Mouse (Mus musculus) WW6 (cell line): ENCODE data around the gene Ccdc189.
A peak's percentile ranks its signal among the peaks of the same experiment; 100 is the strongest.
"Not testable (repeated sequence)": the region's sequence is repeated elsewhere in the genome, so short reads cannot be mapped to it uniquely, and the experiment has no call there.

Experiments
- DNase-seq: peaks from one replicate; pipeline ENCODE4 v3.0.0-alpha.2; 2013; ENCODE audit warnings: low read depth, low spot score

Ccdc189 gene

GRCm38 (mm10) chr7:127588011-127588871 lies at the start of gene Ccdc189, which contains the start of gene Rnf40:
Gene Ccdc189, minus strand, starts transcription at chr7:127588595.
Gene Rnf40, plus strand, starts transcription at chr7:127588767.
- peak; percentile 95 for DNase-seq

DNA sequence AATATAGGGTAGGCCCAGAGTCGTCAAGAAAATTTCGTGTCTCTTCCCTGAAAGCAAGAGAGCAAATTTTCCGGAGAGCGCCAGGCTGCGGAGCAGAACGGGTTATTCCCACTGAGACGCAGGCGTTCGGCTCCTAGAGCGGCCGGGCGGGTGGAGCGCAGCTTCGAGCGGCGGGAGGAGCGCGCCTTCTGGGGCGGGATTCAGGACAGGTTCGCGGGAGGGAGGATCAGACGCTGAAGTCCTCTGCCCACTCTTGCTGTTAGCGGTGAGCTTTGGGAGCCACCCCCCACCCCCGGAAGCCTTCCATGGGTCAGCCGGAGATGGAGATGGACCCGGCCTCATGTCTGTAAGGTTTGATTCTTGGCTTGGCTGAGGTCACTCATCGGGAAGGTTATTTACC lies 48.6 kb upstream of the Ccdc189 start:
- DNase-seq = no peak

GRCm38 (mm10) chr7:127631416-127631815 lies 43.0 kb upstream of the Ccdc189 start:
- DNase-seq = no peak

DNA sequence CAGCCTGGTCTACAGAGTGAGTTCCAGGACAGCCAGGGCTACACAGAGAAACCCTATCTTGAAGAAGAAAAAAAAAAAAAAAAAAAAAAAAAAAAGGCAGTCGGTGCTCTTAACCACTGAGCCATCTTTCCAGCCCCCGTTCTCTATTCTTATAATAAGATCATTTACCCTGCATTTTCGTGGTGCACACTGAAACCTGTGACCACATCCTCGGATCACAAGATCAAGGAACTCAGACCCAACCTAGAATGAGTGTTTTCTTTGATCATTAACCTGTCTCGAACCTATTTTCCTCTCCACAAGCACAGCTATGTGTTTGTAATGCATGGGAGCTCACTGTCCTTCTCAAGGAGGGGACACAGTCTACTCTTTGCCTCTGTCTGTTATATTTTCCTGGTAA lies 40.3 kb upstream of the Ccdc189 start:
- no peak for DNase-seq

- DNase-seq = no peak
Observed at GRCm38 (mm10) chr7:127626471-127626870, 38.1 kb upstream of the Ccdc189 start.

GRCm38 (mm10) chr7:127626039-127626438 lies 37.6 kb upstream of the Ccdc189 start:
- DNase-seq = no peak

DNA sequence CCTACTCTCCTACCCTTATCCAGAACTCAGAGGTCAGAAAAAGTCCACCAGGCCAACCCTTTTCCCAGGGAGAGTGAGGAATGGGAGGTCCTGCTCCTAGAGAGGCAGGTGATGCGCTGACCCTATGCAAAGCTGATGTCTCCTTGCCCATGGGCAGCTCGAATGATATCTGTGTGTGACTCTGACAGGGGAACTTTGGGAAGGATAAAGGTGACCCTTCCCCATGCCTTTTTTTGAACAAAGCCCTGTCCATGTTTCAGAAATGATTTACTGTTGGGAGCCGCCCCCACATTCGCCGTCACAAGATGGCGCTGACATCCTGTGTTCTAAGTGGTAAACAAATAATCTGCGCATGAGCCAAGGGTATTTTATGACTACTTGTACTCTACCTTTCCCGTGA lies 30.0 kb upstream of the Ccdc189 start:
- DNase-seq = not testable (repeated sequence)

- no peak for DNase-seq
Observed at GRCm38 (mm10) chr7:127617962-127618361, 29.6 kb upstream of the Ccdc189 start.

GRCm38 (mm10) chr7:127616881-127617280 lies 28.5 kb upstream of the Ccdc189 start:
- no peak for DNase-seq

DNA sequence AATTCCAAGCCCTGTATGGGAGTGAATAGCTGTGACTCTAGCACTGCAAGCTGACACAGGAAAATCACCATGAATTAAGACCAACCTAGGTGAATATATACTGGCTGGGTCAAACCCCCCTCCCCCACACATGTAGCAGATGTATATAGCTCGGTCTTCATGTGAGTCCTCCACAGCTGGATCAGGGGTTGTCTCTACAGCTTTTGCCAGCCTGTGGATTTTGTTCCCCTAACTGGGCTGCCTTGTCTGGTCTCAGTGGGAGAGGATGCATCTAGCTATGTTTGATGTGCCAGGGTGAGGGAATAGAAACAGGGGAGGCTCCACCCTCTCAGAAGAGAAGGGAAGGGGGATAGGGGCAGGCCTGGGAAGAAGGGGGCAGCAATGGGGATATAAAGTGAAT lies 27.9 kb upstream of the Ccdc189 start:
- no peak for DNase-seq

DNA sequence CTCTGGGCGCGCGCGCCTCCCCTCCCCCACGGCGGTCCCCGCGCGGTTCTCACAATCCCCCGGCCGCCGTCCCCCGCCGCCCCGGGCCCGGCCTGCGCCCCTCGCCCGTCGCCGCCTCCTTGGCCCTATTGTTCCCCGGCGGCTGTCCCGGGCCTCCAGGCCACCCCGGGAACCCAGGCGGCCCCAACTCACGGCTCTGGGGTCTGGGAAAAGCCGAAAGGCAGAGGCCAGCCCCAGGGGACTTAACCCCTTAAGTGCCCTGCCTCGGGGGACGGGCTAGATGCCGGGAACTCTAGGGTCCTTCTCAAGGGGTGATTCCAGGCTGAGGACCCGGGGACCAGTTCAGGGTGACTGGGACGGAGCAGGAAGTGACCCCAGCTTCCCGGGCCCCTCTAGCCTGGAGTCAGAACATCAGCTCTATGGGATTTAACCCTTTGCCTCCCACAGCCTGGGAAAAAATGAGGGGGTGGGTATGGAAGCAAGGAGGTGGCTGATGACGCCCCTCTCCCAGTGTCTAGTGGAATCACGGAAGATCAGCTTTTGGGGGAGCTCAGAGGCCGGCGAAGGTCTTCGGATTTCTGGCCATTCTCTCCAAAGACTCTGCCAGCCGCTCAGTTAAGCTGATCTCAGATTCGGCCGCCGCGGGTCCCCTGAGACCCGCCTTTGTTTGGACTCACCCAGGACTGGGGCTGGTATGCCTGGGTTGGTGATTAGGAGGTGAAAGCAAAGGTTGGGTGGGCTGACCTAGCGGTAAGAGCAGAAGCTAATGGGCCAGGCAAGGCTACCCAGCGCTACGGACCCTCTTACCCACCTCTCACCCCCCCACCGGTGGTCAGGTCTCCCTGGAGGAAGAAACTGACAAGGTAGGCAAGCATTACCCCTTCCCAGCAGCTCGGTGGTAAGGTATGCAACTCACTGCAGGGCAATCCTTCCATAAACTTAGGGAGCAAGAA lies 26.8 kb upstream of the Ccdc189 start, which contains the start of gene Zfp629:
Gene Zfp629, minus strand, starts transcription at position 907 of the 953 bp plus-strand sequence.
- no peak for DNase-seq

DNA sequence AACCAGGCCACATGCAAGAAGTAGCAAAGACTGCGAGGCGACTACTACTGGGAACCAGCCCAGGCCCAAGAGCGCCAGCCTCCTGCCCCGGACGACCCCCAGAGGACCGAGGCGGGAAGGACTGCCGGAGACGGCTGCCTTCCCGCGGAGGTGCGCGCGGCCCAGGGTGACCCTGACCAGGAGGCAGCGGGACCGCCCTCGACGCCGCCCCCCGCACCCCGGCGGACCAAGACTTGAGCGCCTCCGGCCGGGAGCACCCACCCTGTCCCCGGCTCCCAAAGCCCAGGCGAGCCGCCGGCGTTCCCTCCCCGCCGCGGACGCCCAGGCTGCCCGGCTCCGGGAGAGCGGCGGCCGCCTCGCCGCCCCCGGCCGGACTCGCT lies 26.1 kb upstream of the Ccdc189 start:
- no peak for DNase-seq

DNA sequence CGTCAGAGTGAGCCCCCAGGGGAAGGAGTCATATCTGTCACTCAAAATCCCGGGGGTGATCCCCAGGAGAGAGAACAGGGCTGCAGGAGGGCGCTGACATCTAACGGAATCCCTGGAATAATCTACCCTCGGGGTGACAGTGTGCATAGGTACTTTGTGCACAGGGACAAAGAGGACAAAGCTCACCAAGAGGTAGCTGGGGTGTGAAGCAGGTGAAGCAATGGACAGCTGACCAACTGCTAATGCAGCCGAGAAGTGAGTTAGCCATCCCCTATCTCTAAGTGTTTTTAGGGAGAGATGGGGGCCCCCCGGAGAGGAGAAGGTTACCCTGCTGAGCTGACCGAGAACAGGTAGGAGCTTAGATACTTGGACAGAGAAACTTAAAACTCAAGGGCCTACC lies 25.7 kb upstream of the Ccdc189 start:
- DNase-seq = no peak

DNA sequence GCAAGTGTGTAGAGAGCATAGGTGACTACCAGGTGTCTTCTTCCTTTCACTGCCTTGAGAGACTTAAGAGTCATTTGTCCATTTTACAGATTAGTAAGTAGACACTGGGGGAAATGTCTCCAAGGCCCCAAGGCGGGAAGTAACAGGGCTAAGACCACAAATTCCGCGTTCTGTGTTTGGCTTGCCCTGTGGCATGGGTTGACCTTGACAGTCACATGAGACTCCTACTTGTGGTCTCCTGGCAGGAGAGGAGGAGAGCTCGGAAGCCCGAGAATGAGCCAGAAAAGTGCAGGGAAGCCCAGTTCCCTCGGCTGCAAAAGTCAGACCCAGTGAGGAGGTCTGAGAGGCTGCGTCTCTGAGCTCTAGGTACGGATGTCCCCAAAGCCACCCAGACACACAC lies 25.1 kb upstream of the Ccdc189 start:
- DNase-seq = no peak

DNA sequence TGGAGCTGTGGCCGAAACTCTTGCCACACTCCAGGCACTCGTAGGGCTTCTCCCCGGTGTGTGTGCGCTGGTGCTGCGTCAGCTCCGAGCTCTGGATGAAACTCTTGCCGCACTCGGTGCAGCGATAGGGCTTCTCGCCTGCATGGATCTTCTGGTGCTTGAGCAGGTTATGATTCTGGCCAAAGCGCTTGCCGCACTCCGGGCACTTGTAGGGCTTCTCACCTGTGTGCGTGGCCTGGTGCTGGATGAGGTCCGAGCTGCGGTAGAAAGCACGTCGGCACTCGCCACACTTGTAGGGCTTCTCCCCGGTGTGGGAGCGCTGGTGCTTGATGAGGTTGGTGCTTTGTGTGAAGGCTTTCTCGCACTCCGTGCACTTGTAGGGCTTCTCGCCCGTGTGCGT lies 23.2 kb upstream of the Ccdc189 start:
- no peak for DNase-seq

DNA sequence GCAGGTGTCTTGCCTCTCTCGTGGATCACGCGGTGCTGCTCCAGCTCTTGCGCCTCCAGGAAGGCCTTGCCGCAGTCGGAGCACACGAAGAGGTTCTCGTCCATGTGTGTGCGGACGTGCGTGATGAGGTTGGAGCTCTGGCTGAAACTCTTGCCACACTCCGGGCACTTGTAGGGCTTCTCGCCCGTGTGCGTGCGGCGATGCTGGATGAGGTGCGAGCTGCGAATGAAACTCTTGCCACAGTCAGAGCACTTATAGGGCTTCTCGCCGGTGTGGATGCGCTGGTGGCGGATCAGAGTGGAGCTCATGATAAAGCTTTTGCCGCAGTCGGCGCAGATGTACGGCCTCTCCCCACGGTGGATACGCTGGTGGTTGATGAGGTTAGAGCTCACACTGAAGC lies 22.6 kb upstream of the Ccdc189 start:
- DNase-seq = no peak

DNA sequence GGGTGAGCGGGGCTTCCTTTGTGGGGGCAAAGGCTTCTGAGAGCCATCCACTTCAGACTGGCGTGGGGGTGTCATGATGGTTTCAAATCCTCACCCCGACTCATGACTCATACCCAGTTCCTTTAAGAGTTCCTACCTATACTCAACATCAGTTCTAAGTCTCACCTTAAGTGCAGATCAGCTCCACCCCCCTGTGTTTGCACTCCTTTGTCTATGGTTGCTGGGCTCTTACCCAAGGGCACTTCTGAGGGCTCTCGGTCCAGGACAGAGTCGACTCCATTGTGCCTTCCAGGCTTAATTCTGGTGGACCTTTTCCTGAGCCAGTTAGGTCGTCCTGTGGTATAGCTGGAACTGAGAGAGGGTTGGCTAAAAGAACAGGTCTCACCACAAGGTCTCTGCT lies 18.8 kb upstream of the Ccdc189 start:
- no peak for DNase-seq

DNA sequence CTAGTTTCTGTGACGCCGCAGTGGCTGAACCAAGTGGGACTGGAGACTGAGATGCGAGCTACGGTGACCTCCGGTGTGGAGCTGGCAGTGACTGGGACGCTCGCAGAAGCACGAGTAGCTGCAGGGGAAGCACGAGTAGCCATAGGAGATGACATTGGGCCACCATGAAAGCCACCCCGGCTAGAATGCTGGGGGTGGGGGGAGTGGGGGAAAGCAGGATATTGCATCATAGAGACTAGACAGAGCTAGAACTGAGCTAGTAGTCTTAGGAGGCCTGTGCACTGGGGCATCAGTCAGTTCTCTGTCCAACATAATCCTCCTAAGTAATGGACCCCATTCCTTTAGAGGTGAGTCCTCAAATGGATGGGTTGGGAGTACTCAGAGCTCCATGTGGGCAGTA lies 15.9 kb upstream of the Ccdc189 start:
- DNase-seq = no peak

- DNase-seq = no peak
Observed at GRCm38 (mm10) chr7:127602903-127603302, 14.5 kb upstream of the Ccdc189 start.

DNA sequence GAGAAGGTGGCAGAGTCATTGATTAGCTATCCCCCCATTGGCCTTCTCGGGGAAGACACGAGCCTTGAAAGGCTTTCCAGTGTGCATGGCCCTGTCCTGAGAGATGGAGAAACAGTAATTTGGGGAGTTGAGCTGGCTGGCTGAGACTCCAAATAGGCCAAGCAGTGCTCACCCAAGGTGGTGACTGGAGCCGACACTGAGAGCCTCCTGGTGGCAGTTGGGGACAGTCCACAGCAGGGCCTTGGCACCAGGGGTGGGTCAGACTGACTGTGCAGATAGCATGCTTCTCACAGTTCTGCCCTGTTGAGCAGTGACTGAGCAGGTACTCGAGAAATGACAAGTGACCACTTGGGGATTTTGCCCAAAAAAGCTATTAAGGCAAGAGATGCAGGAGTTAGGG lies 13.3 kb upstream of the Ccdc189 start:
- no peak for DNase-seq

DNA sequence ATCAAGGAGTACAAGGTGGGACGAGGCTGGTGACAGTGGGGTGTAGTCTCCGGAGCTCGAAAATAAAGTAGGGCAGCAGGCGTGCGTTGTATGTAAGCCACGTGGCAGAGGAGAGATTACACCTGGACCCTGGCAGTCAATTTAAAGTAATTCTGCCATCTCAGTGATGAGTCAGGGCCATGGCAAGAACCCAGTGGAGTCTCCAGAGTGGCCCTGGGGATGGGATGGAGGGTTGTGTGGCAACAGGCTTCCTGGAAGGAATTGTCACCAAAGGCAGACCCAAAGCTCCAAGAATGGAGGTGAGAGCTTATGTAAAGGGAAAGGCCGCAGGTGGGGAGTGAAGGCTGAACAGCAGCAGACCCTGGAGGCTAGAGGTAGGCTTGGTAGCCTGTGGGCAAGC lies 12.2 kb upstream of the Ccdc189 start:
- no peak for DNase-seq

DNA sequence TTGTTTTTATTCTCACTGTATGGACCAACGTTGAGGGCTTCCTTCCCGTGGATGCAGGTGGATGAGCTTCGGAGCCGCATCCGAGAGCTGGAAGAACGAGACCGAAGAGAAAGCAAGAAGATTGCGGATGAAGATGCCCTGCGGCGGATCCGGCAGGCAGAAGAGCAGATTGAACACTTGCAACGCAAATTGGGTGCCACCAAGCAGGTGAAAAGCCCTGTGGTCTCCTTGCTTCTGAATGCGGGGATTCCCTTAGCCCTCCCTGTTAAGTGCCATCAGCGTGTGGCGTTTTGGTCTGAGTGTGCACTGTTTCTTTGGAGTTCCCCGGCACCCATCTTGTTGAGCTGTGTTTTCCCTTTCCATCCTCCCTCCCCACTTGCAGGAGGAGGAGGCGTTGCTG lies 8.4 kb upstream of the Ccdc189 start:
- no peak for DNase-seq
